Mouse (Mus musculus) lung, embryonic 14.5 days (tissue): ENCODE data around the gene Fyb2. TPM values are rescaled to one million over a fixed set of nuclear protein-coding genes. Genes with fewer than 3 reads are reported as not detected.

Source experiments
- ATAC-seq: fragments of 200-750 bp; cut with Nextera tagmentation; 2 replicates; pipeline ENCODE4 v1.8.0; 2017; ENCODE audit warnings: mild to moderate bottlenecking, moderate TSS enrichment, moderate library complexity; ENCODE audit not compliant: insufficient read depth
- DNase-seq: peaks from one replicate; pipeline ENCODE4 v3.0.0-alpha.2; 2015
- H3K27ac ChIP-seq: fragments of 300-500 bp; sonication (generic); 2 replicates; pipeline ENCODE4 v1.5.1; 2014; ENCODE audit warnings: low read depth, mild to moderate bottlenecking, moderate library complexity
- H3K27me3 ChIP-seq: fragments of 300-500 bp; sonication (generic); 2 replicates; pipeline ENCODE4 v1.6.1; 2014; ENCODE audit warnings: low read length, control low read depth; ENCODE audit not compliant: insufficient read depth
- H3K36me3 ChIP-seq: fragments of 300-500 bp; sonication (generic); 2 replicates; pipeline ENCODE4 v1.6.1; 2014; ENCODE audit warnings: control low read depth; ENCODE audit not compliant: insufficient read depth
- H3K4me1 ChIP-seq: fragments of 300-500 bp; sonication (generic); 2 replicates; pipeline ENCODE4 v1.6.1; 2014; ENCODE audit warnings: antibody characterized with exemption, control low read depth; ENCODE audit not compliant: insufficient read depth
- H3K4me2 ChIP-seq: fragments of 300-500 bp; sonication (generic); 2 replicates; pipeline ENCODE4 v1.6.1; 2014; ENCODE audit warnings: mild to moderate bottlenecking
- H3K4me3 ChIP-seq: fragments of 300-500 bp; sonication (generic); 2 replicates; pipeline ENCODE4 v1.5.1; 2014; ENCODE audit warnings: low read depth, low read length
- H3K9ac ChIP-seq: fragments of 300-500 bp; sonication (generic); 2 replicates; pipeline ENCODE4 v1.6.1; 2014
- H3K9me3 ChIP-seq: fragments of 300-500 bp; sonication (generic); 2 replicates; pipeline ENCODE4 v1.6.1; 2016; ENCODE audit warnings: low read depth, low read length, control low read depth
- CTCF ChIP-seq: IDR thresholded peaks from 2 replicates; pipeline ENCODE4 v1.5.1; 2016; ENCODE audit warnings: antibody characterized with exemption, low read depth
- WGBS: fragments of 180-500 bp; shearing (Covaris S2); extraction: QIAGEN DNeasy Blood & Tissue Kit; methylation state at CpG from one replicate; pipeline ENCODE4 v1.1.7; 2014; 5-methylcytosine and 5-hydroxymethylcytosine counted together
- polyA plus RNA-seq: library from polyadenylated mRNA; unstranded; fragments of >200 nt; fragmentation: Nextera tagmentation; extraction: Ambion mirVana; gene quantifications from 2 replicates; pipeline ENCODE4 v1.2.1, GENCODE M21; 2014

Gene Fyb2
- polyA plus RNA-seq, 1 experiment from 2014 or later = not detected

GRCm38 (mm10) chr4:105007360-105008018, 94.2 kb downstream of the Fyb2 start:
- ATAC-seq (no peak), DNase-seq (no peak)
- WGBS = 76% methylated on average over 4 of the region's 4 CpGs
- Histone ChIP-seq H3K9me3 (no peaks in the 10 kb centered on the region), H3K4me1 (no peaks in the 10 kb centered on the region), H3K4me3 (no peak overlapping the region), H3K27me3 (no peaks in the 10 kb centered on the region), H3K9ac (no peak overlapping the region), H3K4me2 (no peak overlapping the region), H3K27ac (no peak overlapping the region), H3K36me3 (no peaks in the 10 kb centered on the region)
- TF ChIP-seq CTCF = no peak

- Histone ChIP-seq H3K9ac (no peak overlapping the region), H3K4me3 (no peak overlapping the region), H3K9me3 (no peaks in the 10 kb centered on the region), H3K27me3 (no peaks in the 10 kb centered on the region), H3K27ac (no peak overlapping the region), H3K4me2 (no peak overlapping the region), H3K4me1 (no peaks in the 10 kb centered on the region), H3K36me3 (no peaks in the 10 kb centered on the region)
- TF ChIP-seq CTCF = no peak
- no peak for DNase-seq
- no peak for ATAC-seq
- WGBS = 77% methylated on average over 7 of the region's 7 CpGs
Observed at GRCm38 (mm10) chr4:105013718-105014117, 100.5 kb downstream of the Fyb2 start.

GRCm38 (mm10) chr4:105015496-105015895, 102.2 kb downstream of the Fyb2 start:
- H3K4me1 ChIP-seq = no peaks in the 10 kb centered on the region
- H3K9ac ChIP-seq = no peak overlapping the region
- H3K36me3 ChIP-seq = no peaks in the 10 kb centered on the region
- no peak overlapping the region for H3K4me3 ChIP-seq
- H3K4me2 ChIP-seq = no peak overlapping the region
- H3K27ac ChIP-seq = no peak overlapping the region
- DNase-seq (peak; percentile 69), ATAC-seq (no peak)
- no peaks in the 10 kb centered on the region for H3K9me3 ChIP-seq
- H3K27me3 ChIP-seq = no peaks in the 10 kb centered on the region
- WGBS = 32% methylated on average over 6 of the region's 6 CpGs
- TF ChIP-seq CTCF = no peak

- Histone ChIP-seq H3K9ac (no peak overlapping the region), H3K4me3 (no peak overlapping the region), H3K4me2 (no peak overlapping the region), H3K4me1 (no peaks in the 10 kb centered on the region), H3K27ac (no peak overlapping the region), H3K9me3 (no peaks in the 10 kb centered on the region), H3K36me3 (no peaks in the 10 kb centered on the region), H3K27me3 (no peaks in the 10 kb centered on the region)
- ATAC-seq (no peak), DNase-seq (no peak)
- WGBS = 63% methylated on average over 4 of the region's 4 CpGs
- TF ChIP-seq CTCF = no peak
Observed at GRCm38 (mm10) chr4:105016006-105016613, 102.9 kb downstream of the Fyb2 start.

- no peaks in the 10 kb centered on the region for H3K27me3 ChIP-seq
- H3K4me3 ChIP-seq = no peak overlapping the region
- H3K4me1 ChIP-seq = no peaks in the 10 kb centered on the region
- WGBS = 62% methylated on average over 6 of the region's 6 CpGs
- no peak for TF ChIP-seq CTCF
- H3K4me2 ChIP-seq = no peak overlapping the region
- DNase-seq (no peak), ATAC-seq (no peak)
- no peaks in the 10 kb centered on the region for H3K9me3 ChIP-seq
- H3K9ac ChIP-seq = no peak overlapping the region
- H3K27ac ChIP-seq = no peak overlapping the region
- no peaks in the 10 kb centered on the region for H3K36me3 ChIP-seq
Observed at GRCm38 (mm10) chr4:105027278-105027677, 114.0 kb downstream of the Fyb2 start.

GRCm38 (mm10) chr4:105031104-105031503, 117.8 kb downstream of the Fyb2 start:
- 47% methylated on average over 8 of the region's 8 CpGs for WGBS

GRCm38 (mm10) chr4:105033153-105033552, 119.9 kb downstream of the Fyb2 start:
- H3K4me3 ChIP-seq = no peak overlapping the region
- no peak overlapping the region for H3K4me2 ChIP-seq
- H3K9ac ChIP-seq = no peak overlapping the region
- DNase-seq (peak; percentile 26), ATAC-seq (no peak)
- H3K36me3 ChIP-seq = no peaks in the 10 kb centered on the region
- 53% methylated on average over 7 of the region's 7 CpGs for WGBS
- H3K4me1 ChIP-seq = no peaks in the 10 kb centered on the region
- no peak overlapping the region for H3K27ac ChIP-seq
- no peaks in the 10 kb centered on the region for H3K9me3 ChIP-seq
- TF ChIP-seq CTCF = no peak; the same call in 1 of the 2 replicates
- H3K27me3 ChIP-seq = no peaks in the 10 kb centered on the region

More at GRCm38 (mm10) chr4:105031104-105031503, 117.8 kb downstream of the Fyb2 start:
- no peaks in the 10 kb centered on the region for H3K9me3 ChIP-seq
- no peak overlapping the region for H3K4me2 ChIP-seq
- H3K27me3 ChIP-seq = no peaks in the 10 kb centered on the region
- H3K4me3 ChIP-seq = no peak overlapping the region
- ATAC-seq (no peak), DNase-seq (no peak)
- no peaks in the 10 kb centered on the region for H3K4me1 ChIP-seq
- TF ChIP-seq CTCF = no peak
- no peaks in the 10 kb centered on the region for H3K36me3 ChIP-seq
- no peak overlapping the region for H3K9ac ChIP-seq
- no peak overlapping the region for H3K27ac ChIP-seq
